Mouse (Mus musculus): ENCODE measurements around the gene Ccr10.
"Not testable (repeated sequence)": the region's sequence is repeated elsewhere in the genome, so short reads cannot be mapped to it uniquely, and the experiment has no call there.

The Ccr10 gene

GRCm38 (mm10) chr11:101171721-101172433, 3.4 kb downstream of the Ccr10 start:
- DNase-seq (ENCODE audit: low read depth): peak; percentile 48

- DNase-seq (ENCODE audit: low read depth): peak; percentile 78
Observed at GRCm38 (mm10) chr11:101170811-101171610, 4.2 kb downstream of the Ccr10 start, which contains the start of gene Plekhh3. TSS of gene Plekhh3 (minus strand) at chr11:101171351.

- DNase-seq (ENCODE audit: low read depth): peak; percentile 45
Observed at GRCm38 (mm10) chr11:101170354-101170810, 4.9 kb downstream of the Ccr10 start, which contains the start of gene Cntnap1. TSS of gene Cntnap1 (plus strand) at chr11:101170523.

- peak; percentile 16 for DNase-seq (ENCODE audit: low read depth)
Observed at GRCm38 (mm10) chr11:101169301-101170107, 5.7 kb downstream of the Ccr10 start.

GRCm38 (mm10) chr11:101168301-101168980, 6.8 kb downstream of the Ccr10 start:
- no peak for DNase-seq (ENCODE audit: low read depth)

- DNase-seq (ENCODE audit: low read depth): no peak
Observed at GRCm38 (mm10) chr11:101167963-101168300, 7.3 kb downstream of the Ccr10 start.

GRCm38 (mm10) chr11:101167211-101167962, 7.9 kb downstream of the Ccr10 start:
- no peak for DNase-seq (ENCODE audit: low read depth)

GRCm38 (mm10) chr11:101166357-101166756, 8.9 kb downstream of the Ccr10 start:
- no peak for DNase-seq (ENCODE audit: low read depth)

GRCm38 (mm10) chr11:101164677-101165580, 10.3 kb downstream of the Ccr10 start:
- DNase-seq (ENCODE audit: low read depth): peak; percentile 50

- no peak for DNase-seq (ENCODE audit: low read depth)
Observed at GRCm38 (mm10) chr11:101164351-101164665, 10.9 kb downstream of the Ccr10 start.

GRCm38 (mm10) chr11:101163476-101164350, 11.5 kb downstream of the Ccr10 start:
- DNase-seq (ENCODE audit: low read depth): peak; percentile 18

GRCm38 (mm10) chr11:101162772-101163171, 12.5 kb downstream of the Ccr10 start:
- DNase-seq (ENCODE audit: low read depth): no peak

- DNase-seq (ENCODE audit: low read depth): no peak
Observed at GRCm38 (mm10) chr11:101162301-101162700, 12.9 kb downstream of the Ccr10 start.

- DNase-seq (ENCODE audit: low read depth): no peak
Observed at GRCm38 (mm10) chr11:101161551-101161950, 13.7 kb downstream of the Ccr10 start.

GRCm38 (mm10) chr11:101160981-101161505, 14.2 kb downstream of the Ccr10 start:
- not testable (repeated sequence) for DNase-seq (ENCODE audit: low read depth)

GRCm38 (mm10) chr11:101160151-101160550, 15.1 kb downstream of the Ccr10 start:
- not testable (repeated sequence) for DNase-seq (ENCODE audit: low read depth)

- peak; percentile 76 for DNase-seq (ENCODE audit: low read depth)
Observed at GRCm38 (mm10) chr11:101155728-101156371, 19.4 kb downstream of the Ccr10 start, which contains the start of gene Tubg2. TSS of gene Tubg2 (plus strand) at chr11:101155907.

GRCm38 (mm10) chr11:101155151-101155550, 20.1 kb downstream of the Ccr10 start:
- no peak for DNase-seq (ENCODE audit: low read depth)

Data from naive thymus-derived CD4-positive, alpha-beta T cell, adult 2 months (primary cell).